Mouse (Mus musculus): Measurements from ENCODE around the gene Trim26. TPM values are rescaled to one million over a fixed set of nuclear protein-coding genes. Genes with fewer than 3 reads are reported as not detected.

Trim26 gene
- polyA plus RNA-seq, 1 experiment from 2014 or later = 48.7 TPM

Other genes with a start within 250 kb of the Trim26 start
- gene H2-M9, start 194.5 kb upstream of the Trim26 start, polyA plus RNA-seq (2015; fragmentation: Nextera tagmentation; extraction: Ambion mirVana) = not detected in 2 replicates
- gene H2-M1, start 164.9 kb upstream of the Trim26 start, polyA plus RNA-seq (2015; fragmentation: Nextera tagmentation; extraction: Ambion mirVana) = not detected in 2 replicates
- not detected in 2 replicates for gene H2-M10.5, start 64.2 kb upstream of the Trim26 start, polyA plus RNA-seq (2015; fragmentation: Nextera tagmentation; extraction: Ambion mirVana)
- not detected in 2 replicates for gene H2-M10.6, start 25.0 kb upstream of the Trim26 start, polyA plus RNA-seq (2015; fragmentation: Nextera tagmentation; extraction: Ambion mirVana)
- 0.40 and 0.52 TPM in 2 replicates for gene Trim15, start 30.1 kb downstream of the Trim26 start, polyA plus RNA-seq (2015; fragmentation: Nextera tagmentation; extraction: Ambion mirVana)
- 1.3 and 1.8 TPM in 2 replicates for gene Trim10, start 32.4 kb downstream of the Trim26 start, polyA plus RNA-seq (2015; fragmentation: Nextera tagmentation; extraction: Ambion mirVana)
- not detected in 2 replicates for gene Trim40, start 53.0 kb downstream of the Trim26 start, polyA plus RNA-seq (2015; fragmentation: Nextera tagmentation; extraction: Ambion mirVana)
- not detected in 2 replicates for gene Trim31, start 61.0 kb downstream of the Trim26 start, polyA plus RNA-seq (2015; fragmentation: Nextera tagmentation; extraction: Ambion mirVana)
- gene Rnf39, start 105.8 kb downstream of the Trim26 start, polyA plus RNA-seq (2015; fragmentation: Nextera tagmentation; extraction: Ambion mirVana) = 0.69 and 1.3 TPM in 2 replicates
- gene Ppp1r11, start 114.6 kb downstream of the Trim26 start, polyA plus RNA-seq (2015; fragmentation: Nextera tagmentation; extraction: Ambion mirVana) = 163 and 169 TPM in 2 replicates
- 66.4 and 67.7 TPM in 2 replicates for gene Znrd1, start 121.4 kb downstream of the Trim26 start, polyA plus RNA-seq (2015; fragmentation: Nextera tagmentation; extraction: Ambion mirVana)
- gene Znrd1as, start 121.5 kb downstream of the Trim26 start, polyA plus RNA-seq (2015; fragmentation: Nextera tagmentation; extraction: Ambion mirVana) = 5.7 and 6.3 TPM in 2 replicates
- gene 2410137M14Rik, start 144.1 kb downstream of the Trim26 start, polyA plus RNA-seq (2015; fragmentation: Nextera tagmentation; extraction: Ambion mirVana) = 0.47 TPM in 1 of 2 replicates, not detected in the other
- gene H2-M5, start 152.4 kb downstream of the Trim26 start, polyA plus RNA-seq (2015; fragmentation: Nextera tagmentation; extraction: Ambion mirVana) = 2.7 and 2.8 TPM in 2 replicates
- gene Zfp57, start 164.0 kb downstream of the Trim26 start, polyA plus RNA-seq (2015; fragmentation: Nextera tagmentation; extraction: Ambion mirVana) = 270 and 287 TPM in 2 replicates
- 1.3 and 2.1 TPM in 2 replicates for gene Mog, start 186.3 kb downstream of the Trim26 start, polyA plus RNA-seq (2015; fragmentation: Nextera tagmentation; extraction: Ambion mirVana)
- 55.6 and 57.0 TPM in 2 replicates for gene Gabbr1, start 208.8 kb downstream of the Trim26 start, polyA plus RNA-seq (2015; fragmentation: Nextera tagmentation; extraction: Ambion mirVana)

Data from hindbrain, embryonic 13.5 days (tissue).